Mouse (Mus musculus) left cerebral cortex, adult 11 months (tissue): ENCODE measurements at regions not wholly inside any gene's neighbourhood (a gene's known extent, or its start where the extent isn't known, plus 50 kb on each side); places are given as distances from the start of the nearest gene placed in this dataset.

Experiments
- DNase-seq: peaks from one replicate; pipeline ENCODE4 v3.0.0; 2022; ENCODE audit warnings: low spot score

- no peak for DNase-seq
Observed at GRCm38 (mm10) chrX:99340223-99340622, 130.8 kb downstream of the Pja1 start.

GRCm38 (mm10) chrX:99339081-99339876 is 131.8 kb downstream of the Pja1 start:
- no peak for DNase-seq

GRCm38 (mm10) chrX:99336616-99337553 is 134.2 kb downstream of the Pja1 start:
- DNase-seq = no peak

- DNase-seq = no peak
Observed at GRCm38 (mm10) chrX:99335886-99336589, 135.0 kb downstream of the Pja1 start.

GRCm38 (mm10) chrX:99332457-99332770 is 138.7 kb downstream of the Pja1 start:
- DNase-seq = no peak

- no peak for DNase-seq
Observed at GRCm38 (mm10) chrX:99331764-99332456, 139.2 kb downstream of the Pja1 start.

GRCm38 (mm10) chrX:99330386-99330785 is 140.7 kb downstream of the Pja1 start:
- no peak for DNase-seq

- no peak for DNase-seq
Observed at GRCm38 (mm10) chrX:99328576-99328975, 142.5 kb downstream of the Pja1 start.

- DNase-seq = no peak
Observed at GRCm38 (mm10) chrX:99326167-99326566, 144.9 kb downstream of the Pja1 start.

GRCm38 (mm10) chrX:99325460-99325859 is 145.6 kb downstream of the Pja1 start:
- DNase-seq = no peak

- DNase-seq = no peak
Observed at GRCm38 (mm10) chrX:99324546-99325170, 146.4 kb downstream of the Pja1 start.

GRCm38 (mm10) chrX:99319791-99320190 is 151.3 kb downstream of the Pja1 start:
- DNase-seq = no peak

- no peak for DNase-seq
Observed at GRCm38 (mm10) chrX:99319163-99319562, 151.9 kb downstream of the Pja1 start.

GRCm38 (mm10) chrX:99318141-99318540 is 152.9 kb downstream of the Pja1 start:
- no peak for DNase-seq

GRCm38 (mm10) chrX:99317736-99318135 is 153.3 kb downstream of the Pja1 start:
- DNase-seq = no peak

GRCm38 (mm10) chrX:99316410-99317056 is 154.5 kb downstream of the Pja1 start:
- no peak for DNase-seq

GRCm38 (mm10) chrX:99299110-99299509 is 163.2 kb downstream of the Efnb1 start:
- no peak for DNase-seq

- no peak for DNase-seq
Observed at GRCm38 (mm10) chrX:99294726-99295125, 158.8 kb downstream of the Efnb1 start.

- no peak for DNase-seq
Observed at GRCm38 (mm10) chrX:99293967-99294366, 158.0 kb downstream of the Efnb1 start.

GRCm38 (mm10) chrX:99292758-99293157 is 156.8 kb downstream of the Efnb1 start:
- no peak for DNase-seq

- DNase-seq = no peak
Observed at GRCm38 (mm10) chrX:99291965-99292364, 156.0 kb downstream of the Efnb1 start.
